Mouse (Mus musculus): ENCODE results near the gene Abcb10.

DNA sequence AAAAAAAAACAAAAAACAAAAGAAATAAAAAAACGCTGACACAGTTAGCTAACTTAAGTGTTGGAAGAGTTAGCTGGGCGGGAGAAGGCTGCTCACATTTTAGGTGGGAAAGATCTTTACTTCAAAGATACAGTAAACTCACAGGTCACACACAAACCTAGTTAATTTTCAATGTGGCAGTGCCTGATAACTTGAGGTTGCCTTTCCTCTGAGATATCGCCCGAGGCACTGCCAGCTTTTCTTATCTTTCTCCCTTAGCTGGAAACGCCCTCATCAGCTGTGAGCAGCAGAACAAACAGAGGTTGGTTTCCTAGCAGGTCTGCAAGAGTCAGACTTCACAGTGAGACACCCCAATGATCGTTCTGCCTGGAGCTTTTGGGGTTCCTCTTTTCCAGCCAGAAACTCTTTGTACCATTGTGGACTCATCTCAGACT is 5.7 kb upstream of the Abcb10 start:
- TF ChIP-seq CTCF (conservative IDR thresholded peaks at IDR 0.05; ENCODE audit: low read length) = no peak
- TF ChIP-seq NANOG (IDR thresholded peaks at IDR 0.05; ENCODE audit: borderline replicate concordance, low read length) = no peak
- no peak for TF ChIP-seq POU5F1 (IDR thresholded peaks at IDR 0.05; ENCODE audit: borderline replicate concordance, low read length)
